Mouse (Mus musculus) brown adipose tissue, adult 24 weeks (tissue): ENCODE data around the gene Psma7. TPM values are rescaled to one million over a fixed set of nuclear protein-coding genes. Genes with fewer than 3 reads are reported as not detected.

Experiments used
- H3K27ac ChIP-seq: fragments of 200-500 bp; replicated peaks from 2 replicates; pipeline ENCODE4 v1.5.1; 2012; ENCODE audit warnings: low read depth, mild to moderate bottlenecking, low read length
- H3K4me1 ChIP-seq: fragments of 200-500 bp; 2 replicates; pipeline ENCODE4 v1.6.1; 2012; ENCODE audit warnings: low read length, mixed read lengths; ENCODE audit not compliant: control insufficient read depth, insufficient read depth, insufficient read length
- H3K4me3 ChIP-seq: fragments of 200-500 bp; 2 replicates; pipeline ENCODE4 v1.5.1; 2012; ENCODE audit warnings: low read depth, mild to moderate bottlenecking, low read length, moderate library complexity; ENCODE audit not compliant: insufficient read depth
- polyA plus RNA-seq: library from polyadenylated mRNA; stranded (reverse); fragments of >200 nt; gene quantifications from 2 replicates; pipeline ENCODE4 v1.2.4, GENCODE M21; 2012; ENCODE audit not compliant: missing spikeins, insufficient read depth, insufficient read length

Gene Psma7
- 177 and 196 TPM in 2 replicates for polyA plus RNA-seq

DNA sequence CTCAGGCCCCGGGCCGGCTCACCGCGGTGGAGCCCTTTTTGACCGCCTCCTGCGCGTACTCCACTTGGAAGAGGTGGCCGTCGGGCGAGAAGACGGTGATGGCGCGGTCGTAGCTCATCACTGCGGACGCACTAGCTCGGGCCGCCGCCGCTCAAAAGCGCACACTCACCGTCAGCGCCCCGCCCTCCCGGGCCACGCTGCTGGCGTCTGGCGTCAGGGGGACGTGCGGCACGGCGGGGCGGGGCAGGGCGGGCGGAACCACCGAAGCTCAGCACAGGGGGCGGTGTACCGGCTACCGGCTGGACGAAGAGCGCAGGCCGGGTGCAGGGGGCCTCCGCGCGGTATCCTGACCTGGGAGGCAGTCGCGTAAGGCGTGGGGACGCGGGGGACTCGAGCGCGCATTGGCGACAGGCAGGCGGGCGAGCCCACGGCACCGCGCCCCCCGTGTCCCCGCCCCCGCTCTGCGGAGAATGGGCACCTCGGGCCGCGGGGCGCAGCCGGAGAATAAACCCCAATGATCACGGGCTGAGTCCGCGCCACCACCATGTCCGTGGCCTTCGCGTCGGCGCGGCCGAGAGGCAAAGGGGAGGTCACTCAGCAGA lies at the start of gene Psma7, which contains the start of gene Ss18l1:
Gene Psma7, minus strand, starts transcription at position 178 of the 602 bp plus-strand sequence.
Gene Ss18l1, plus strand, starts transcription at position 254 of the 602 bp plus-strand sequence.
- peak within 1 kb of the TSS; percentile 92 for H3K27ac ChIP-seq
- H3K4me3 ChIP-seq, result peak within 1 kb of the TSS; percentile 99
- peaks cover 7% of the 10 kb centered on the region for H3K4me1 ChIP-seq

DNA sequence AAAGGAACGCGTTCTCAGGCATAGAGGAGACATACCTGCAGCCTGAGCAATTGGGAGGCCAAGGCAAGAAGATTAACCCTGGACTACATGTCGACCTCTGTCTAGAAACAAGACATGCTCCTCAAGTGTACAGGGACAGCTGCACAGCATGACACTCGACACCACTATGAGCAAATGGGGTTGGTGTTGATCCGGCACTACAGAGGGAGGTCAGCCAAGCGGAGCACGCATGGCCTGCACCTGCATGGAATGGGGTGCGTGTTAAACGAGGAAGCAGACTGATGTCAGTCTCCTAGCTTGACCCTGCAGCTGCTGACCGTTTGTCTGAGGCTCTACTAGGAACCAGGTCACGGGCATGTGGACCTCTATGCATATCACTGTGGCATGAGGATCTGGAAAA lies 48.1 kb upstream of the Psma7 start:
- Histone ChIP-seq H3K4me1 (no peaks in the 10 kb centered on the region), H3K27ac (no peak overlapping the region), H3K4me3 (no peak overlapping the region)

DNA sequence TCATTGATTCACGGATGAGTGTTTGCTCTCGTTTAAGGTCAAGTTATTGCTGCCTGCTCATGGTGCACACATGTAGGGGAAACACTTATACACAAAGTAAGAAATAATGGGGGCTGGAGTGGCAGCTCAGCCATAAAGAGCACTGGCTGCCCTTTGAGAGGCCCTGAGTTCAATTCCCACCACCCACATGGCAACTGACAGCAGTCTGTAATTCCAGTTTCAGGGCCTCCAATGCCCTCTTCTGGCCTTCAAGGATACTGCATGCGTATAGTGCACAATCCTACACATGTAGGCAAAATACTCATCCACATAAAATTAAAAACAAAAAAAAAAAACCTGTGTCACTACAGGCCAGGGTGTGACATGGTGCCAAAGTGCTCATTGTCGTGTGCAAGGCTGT lies 45.2 kb upstream of the Psma7 start:
- no peak overlapping the region for H3K27ac ChIP-seq
- H3K4me1 ChIP-seq, result no peaks in the 10 kb centered on the region
- H3K4me3 ChIP-seq, result no peak overlapping the region

GRCm38 (mm10) chr2:180086637-180087027 lies 44.4 kb upstream of the Psma7 start:
- Histone ChIP-seq H3K4me3 (no peak overlapping the region), H3K4me1 (no peaks in the 10 kb centered on the region), H3K27ac (no peak overlapping the region)

DNA sequence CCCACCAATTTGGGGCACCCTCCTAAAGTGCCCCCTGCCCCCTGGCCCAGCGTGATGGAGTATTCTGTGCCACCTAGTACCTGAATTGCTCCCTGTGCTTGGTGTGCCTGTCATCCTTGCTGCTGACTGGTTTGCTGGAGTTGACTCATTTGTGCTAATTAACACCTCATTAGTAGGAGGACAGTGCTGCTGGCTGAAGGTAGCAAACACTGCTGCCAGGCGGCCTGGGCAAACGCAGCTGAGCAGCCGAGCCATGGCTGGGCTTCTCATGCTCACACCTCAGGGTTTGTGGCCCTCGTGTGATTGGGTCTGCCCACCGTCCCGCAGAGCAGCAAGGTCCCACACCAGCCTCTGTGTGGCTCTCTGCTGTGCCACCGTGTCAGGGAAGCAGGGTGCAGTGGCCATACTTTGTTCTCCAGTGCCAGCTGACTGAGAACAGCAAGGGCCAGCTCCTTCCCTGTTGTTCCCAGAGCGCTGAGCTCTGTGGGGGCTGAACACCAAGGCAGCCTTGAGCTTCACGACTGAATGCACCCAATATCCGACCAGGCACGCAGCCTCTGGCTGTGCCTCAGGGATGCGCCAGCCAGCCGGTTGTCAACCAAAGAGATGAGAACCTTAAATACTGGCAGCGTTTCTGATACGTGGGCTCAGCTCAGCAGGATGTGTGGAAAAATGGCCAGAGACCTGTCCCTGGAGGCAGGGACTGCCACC lies 43.8 kb upstream of the Psma7 start:
- no peak overlapping the region for H3K4me3 ChIP-seq

DNA sequence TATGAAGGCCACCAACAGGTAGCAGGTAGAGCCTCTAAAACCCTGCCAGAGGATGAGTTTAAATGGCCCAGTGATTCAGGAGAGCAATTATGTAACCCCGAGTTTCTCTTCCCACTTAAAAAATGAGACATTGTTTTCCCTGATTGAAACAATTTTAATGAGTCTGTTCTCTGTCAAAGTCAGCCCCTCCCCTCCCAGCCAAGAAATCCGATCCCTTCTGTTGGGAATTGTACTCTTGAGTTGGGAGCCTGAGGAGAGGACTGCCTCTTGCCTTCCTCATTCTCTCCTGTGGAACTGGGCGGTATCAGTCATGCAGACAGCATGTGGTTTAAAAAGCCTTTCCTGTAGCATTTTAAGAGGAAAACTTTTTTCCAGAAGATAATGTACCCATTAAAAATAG lies 42.3 kb upstream of the Psma7 start:
- Histone ChIP-seq H3K4me3 (no peak overlapping the region), H3K4me1 (no peaks in the 10 kb centered on the region), H3K27ac (no peak overlapping the region)

More for the DNA sequence above, 43.8 kb upstream of the Psma7 start:
- no peak overlapping the region for H3K27ac ChIP-seq
- no peaks in the 10 kb centered on the region for H3K4me1 ChIP-seq

- no peak overlapping the region for H3K27ac ChIP-seq
- H3K4me3 ChIP-seq, result no peak overlapping the region
- no peaks in the 10 kb centered on the region for H3K4me1 ChIP-seq
Observed at GRCm38 (mm10) chr2:180083063-180083462, 40.8 kb upstream of the Psma7 start.

DNA sequence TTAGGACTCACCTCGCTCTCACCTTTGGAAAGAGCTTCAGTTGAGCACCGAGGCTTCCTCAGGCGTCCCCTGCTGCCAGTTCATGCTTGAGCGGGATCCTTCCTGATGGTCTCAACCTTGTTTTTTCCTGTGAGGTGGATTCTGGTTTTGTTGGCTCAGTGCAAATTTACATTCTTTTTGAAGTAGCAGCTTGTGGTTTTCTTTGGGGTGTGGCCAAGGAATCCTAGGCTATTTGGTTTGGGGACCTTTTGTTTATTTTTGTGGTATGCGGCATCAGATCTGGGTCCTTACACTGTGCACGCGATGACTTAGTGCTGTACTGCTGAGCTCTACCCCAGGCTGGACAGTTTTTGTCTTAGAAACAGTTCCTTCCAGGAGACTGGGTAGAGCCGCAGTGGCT lies 38.4 kb upstream of the Psma7 start:
- H3K4me3 ChIP-seq, result no peak overlapping the region
- H3K4me1 ChIP-seq, result no peaks in the 10 kb centered on the region
- no peak overlapping the region for H3K27ac ChIP-seq

- H3K4me3 ChIP-seq, result no peak overlapping the region
- no peaks in the 10 kb centered on the region for H3K4me1 ChIP-seq
- no peak overlapping the region for H3K27ac ChIP-seq
Observed at GRCm38 (mm10) chr2:180077622-180078021, 35.4 kb upstream of the Psma7 start.

DNA sequence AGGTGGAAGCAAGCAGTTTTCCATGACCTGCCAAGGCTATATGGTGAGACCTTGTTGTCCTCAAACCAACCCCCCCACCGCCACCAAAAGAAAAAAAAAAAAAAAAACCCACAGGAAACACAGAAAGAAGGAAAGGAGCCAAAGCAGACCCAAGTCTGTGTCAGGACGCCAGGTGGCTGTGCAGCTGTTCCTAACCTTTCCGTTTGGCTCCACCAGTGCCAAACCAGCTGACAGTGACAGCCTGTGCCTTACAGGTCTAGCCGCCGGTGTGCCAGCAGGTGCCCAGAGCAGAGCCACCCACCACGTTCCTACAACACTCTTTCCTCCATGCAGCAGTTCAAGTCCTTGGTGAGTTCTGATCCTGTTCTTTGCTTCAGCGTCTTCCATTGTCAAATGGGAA lies 30.7 kb upstream of the Psma7 start:
- H3K4me1 ChIP-seq, result peaks cover 3% of the 10 kb centered on the region

GRCm38 (mm10) chr2:180071671-180072070 lies 29.4 kb upstream of the Psma7 start:
- Histone ChIP-seq H3K4me1 (peaks cover 3% of the 10 kb centered on the region), H3K4me3 (no peak overlapping the region), H3K27ac (no peak overlapping the region)

More for the DNA sequence above, 30.7 kb upstream of the Psma7 start:
- no peak overlapping the region for H3K4me3 ChIP-seq
- H3K27ac ChIP-seq, result no peak overlapping the region

- Histone ChIP-seq H3K27ac (peak within 1 kb of the TSS; percentile 83), H3K4me3 (peak within 1 kb of the TSS; percentile 92), H3K4me1 (peaks cover 3% of the 10 kb centered on the region)
Observed at GRCm38 (mm10) chr2:180070481-180071453, 28.5 kb upstream of the Psma7 start, which contains the start of gene Mtg2. TSS of gene Mtg2 (plus strand) at chr2:180070588.

GRCm38 (mm10) chr2:180069770-180070480 lies 27.7 kb upstream of the Psma7 start:
- H3K4me3 ChIP-seq, result peak overlapping the region; percentile 92
- peak overlapping the region; percentile 83 for H3K27ac ChIP-seq

GRCm38 (mm10) chr2:180063338-180064131 lies 21.3 kb upstream of the Psma7 start:
- Histone ChIP-seq H3K4me3 (no peak overlapping the region), H3K4me1 (no peaks in the 10 kb centered on the region), H3K27ac (no peak overlapping the region)

More at GRCm38 (mm10) chr2:180069770-180070480, 27.7 kb upstream of the Psma7 start:
- peaks cover 3% of the 10 kb centered on the region for H3K4me1 ChIP-seq
